Mouse (Mus musculus) c-Kit-positive CD71-positive TER-119-positive erythroid progenitor cells, embryonic 14.5 days (primary cell): ENCODE results near the gene Melk.

Source experiments
- DNase-seq: peaks from one replicate; pipeline ENCODE4 v3.0.0-alpha.2; 2013; ENCODE audit warnings: low spot score

Gene Melk

GRCm38 (mm10) chr4:44327976-44328375 is 27.3 kb downstream of the Melk start:
- DNase-seq, result no peak

GRCm38 (mm10) chr4:44335006-44335405 is 34.3 kb downstream of the Melk start:
- DNase-seq, result no peak

GRCm38 (mm10) chr4:44361670-44362069 is 61.0 kb downstream of the Melk start:
- no peak for DNase-seq

GRCm38 (mm10) chr4:44363434-44364013 is 62.8 kb downstream of the Melk start:
- DNase-seq, result no peak

- DNase-seq, result no peak
These were observed 91.8 kb downstream of the Melk start for GRCm38 (mm10) chr4:44392231-44393216.

GRCm38 (mm10) chr4:44402607-44403006 is 101.9 kb downstream of the Melk start:
- DNase-seq, result no peak

GRCm38 (mm10) chr4:44404487-44404886 is 103.8 kb downstream of the Melk start:
- DNase-seq, result no peak
